Mouse (Mus musculus) kidney, adult 18-20 months (tissue): ENCODE data around the gene Otud1.

ENCODE experiments used
- DNase-seq: peaks from one replicate; pipeline ENCODE4 v3.0.0; 2021

Gene Otud1

DNA sequence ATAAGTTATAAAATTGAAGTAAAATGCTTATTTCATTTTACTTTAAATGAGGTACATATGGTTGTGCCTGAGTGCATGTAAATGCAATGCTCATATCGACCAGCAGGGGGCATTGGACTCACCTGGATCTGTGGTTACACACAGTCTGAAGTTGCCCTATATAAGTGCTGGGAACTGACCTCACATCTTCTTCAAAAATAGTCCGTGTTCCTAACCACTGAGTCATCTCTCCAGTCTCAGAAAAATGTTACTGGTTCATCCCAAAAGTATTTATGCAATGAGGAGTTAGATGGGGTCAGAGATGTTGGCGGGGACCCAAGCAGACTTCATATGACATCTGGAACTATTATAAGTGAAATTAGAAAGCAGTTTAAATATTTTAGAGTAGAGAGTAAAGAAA is 25.4 kb downstream of the Otud1 start:
- peak; percentile 23 for DNase-seq

GRCm38 (mm10) chr2:19685489-19686147 is 28.1 kb downstream of the Otud1 start:
- DNase-seq: no peak

DNA sequence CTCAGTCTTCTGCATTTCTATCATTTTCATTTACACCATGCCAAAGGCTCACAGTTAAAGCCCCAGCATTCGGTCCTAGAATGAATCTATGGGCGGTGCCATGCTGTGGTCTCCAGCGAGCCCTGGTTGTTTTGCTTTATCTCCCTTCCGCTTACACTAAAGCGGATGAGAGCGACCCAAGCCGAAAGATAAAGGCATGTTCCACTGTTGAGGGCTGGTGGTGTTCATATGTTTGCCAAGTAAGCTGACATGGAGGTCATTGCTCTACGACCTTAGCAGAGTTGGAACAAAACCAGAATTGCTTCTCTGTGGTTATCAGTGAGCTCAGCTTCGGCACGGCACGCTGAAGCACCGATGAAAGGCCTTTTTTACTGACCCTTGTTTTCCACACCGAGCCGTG is 32.5 kb downstream of the Otud1 start:
- no peak for DNase-seq

- DNase-seq: no peak
These were observed 42.2 kb downstream of the Otud1 start for GRCm38 (mm10) chr2:19699573-19700295.

DNA sequence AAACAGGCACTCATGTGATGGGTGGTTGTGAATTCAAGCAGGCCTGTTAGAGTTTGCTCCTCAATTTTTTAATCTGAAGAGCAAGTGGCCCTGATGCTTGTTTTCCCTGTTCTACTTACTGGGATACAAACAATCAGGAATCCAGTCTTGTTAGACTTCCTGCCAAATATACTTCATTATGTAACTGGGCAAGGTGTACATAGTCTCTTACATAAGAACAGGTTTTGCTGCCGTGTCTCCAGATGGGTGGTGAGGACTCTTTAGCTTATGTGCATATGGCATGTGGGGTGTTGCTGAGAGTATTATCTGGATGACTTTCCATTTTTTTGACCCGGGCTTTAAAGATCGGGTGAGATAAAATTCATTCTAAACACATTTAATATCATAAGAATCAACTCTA is 43.8 kb downstream of the Otud1 start:
- DNase-seq: no peak

GRCm38 (mm10) chr2:19703020-19703613 is 45.6 kb downstream of the Otud1 start:
- no peak for DNase-seq

DNA sequence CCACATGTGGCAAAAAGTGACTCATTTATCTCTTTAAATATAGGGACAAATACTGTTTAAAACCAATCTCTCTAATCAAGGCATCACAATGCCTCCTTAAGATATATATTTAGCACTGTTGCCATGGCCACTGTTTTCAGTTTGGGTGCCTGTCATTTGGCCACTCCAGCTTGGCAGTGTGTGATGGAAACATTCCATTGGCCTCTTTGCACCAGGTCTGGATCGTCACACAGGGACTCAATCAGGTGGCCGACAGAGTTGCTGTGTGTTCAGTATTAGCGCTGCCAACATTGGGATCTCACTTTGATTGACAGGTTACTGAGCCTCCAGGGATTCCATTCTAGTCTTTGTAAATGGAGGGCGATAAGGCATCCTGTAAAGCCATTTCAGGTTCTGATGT is 46.1 kb downstream of the Otud1 start:
- no peak for DNase-seq

DNA sequence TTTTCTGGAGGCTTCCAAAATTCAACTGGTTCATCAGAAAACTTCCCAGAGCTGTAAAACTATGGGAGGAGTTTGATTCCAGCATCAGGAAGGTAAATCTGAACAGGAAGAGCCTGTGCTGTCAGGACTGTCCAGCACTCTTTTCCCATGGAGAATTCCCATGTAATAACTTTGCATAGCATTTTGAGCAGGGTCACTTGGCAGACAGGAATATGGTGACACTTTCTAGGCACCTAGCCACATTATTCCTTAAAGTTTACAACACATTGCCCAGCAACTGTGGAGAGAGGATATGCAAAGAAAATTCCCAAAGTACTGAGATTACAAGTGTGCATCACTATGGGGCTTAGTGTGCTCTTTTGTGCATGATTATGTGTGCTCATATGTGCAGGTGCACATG is 46.7 kb downstream of the Otud1 start:
- no peak for DNase-seq

- no peak for DNase-seq
These were observed 49.3 kb downstream of the Otud1 start for GRCm38 (mm10) chr2:19706886-19707285.
